ENCODE assay signal across 17 mouse cellular contexts in the genomic region with DNA sequence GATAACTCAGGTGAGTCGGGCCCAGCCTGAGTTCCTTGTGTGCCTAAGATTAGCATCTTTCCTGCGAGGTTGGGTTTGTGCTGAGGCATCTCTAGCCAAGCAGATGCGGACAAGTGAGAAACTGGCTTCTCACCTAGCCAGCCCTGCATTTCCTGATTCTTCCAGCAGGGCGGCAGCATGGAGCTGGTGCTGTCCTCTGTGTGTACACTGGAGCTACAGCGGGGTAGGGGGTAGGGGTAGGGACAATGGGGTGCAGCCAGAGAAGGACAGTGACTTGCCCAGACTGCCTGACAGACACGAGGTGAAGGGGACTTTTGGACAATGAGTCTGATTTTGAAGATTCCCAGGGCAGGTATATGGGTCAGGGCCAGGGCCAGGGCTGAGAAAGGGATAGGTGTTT.
DNase-seq lines count a peak whose midpoint lies in the region; TF ChIP-seq lines count a peak whose summit lies in the region.
"Had no signal": no experiment of that assay in that cellular context is flagged by ENCODE, and none has a peak within 500 bp of the region (broad histone marks: within the 10 kb centered on the region; RNA-seq: fewer than 3 reads in every experiment).

No protein-coding gene starts in this region.

- DNase-seq in kidney, adult 2 months, result no peak
- DNase-seq in kidney, postnatal 14 days, result no peak
- DNase-seq in lung, adult 2 months, result no peak
- no peak for DNase-seq in lung, postnatal 10 days
- no peak for DNase-seq in brain, embryonic 14.5 days (ENCODE audit: low read depth)
- DNase-seq in adrenal gland, adult 18-20 months (ENCODE audit: low spot score in 2 of 2), result no peak
- DNase-seq: adrenal gland, adult 8-10 months; cerebellum, adult 8-10 months; gastrocnemius, postnatal 10 days; kidney, adult 8-10 months; kidney, postnatal 4 days; lung, adult 18-20 months; right cerebral cortex, postnatal 14 days; thymus, postnatal 25 days had no signal

- H3K36me3 ChIP-seq in kidney, adult 2 months (ENCODE audit: control insufficient read depth, insufficient read depth, low read length), result no peaks in the 10 kb centered on the region
- no peaks in the 10 kb centered on the region for H3K36me3 ChIP-seq in ES-Bruce4 (ENCODE audit: control insufficient read depth, insufficient read depth, low read length, poor library complexity, severe bottlenecking)
- H3K36me3 ChIP-seq: neural tube, embryonic 12.5 days had no signal

- no peak overlapping the region for H3K27ac ChIP-seq in kidney, adult 2 months (ENCODE audit: insufficient read depth, low read depth, low read length)
- no peak overlapping the region for H3K27ac ChIP-seq in ES-Bruce4 (ENCODE audit: insufficient read depth, low read length)
- H3K27ac ChIP-seq: neural tube, embryonic 12.5 days had no signal

- no peak for TF ChIP-seq POLR2A in kidney, adult 2 months (IDR thresholded peaks at IDR 0.05; ENCODE audit: low read depth, low read length)
- no peak for TF ChIP-seq POLR2A in lung, adult 2 months (IDR thresholded peaks at IDR 0.05; ENCODE audit: borderline replicate concordance, extremely low read depth, low read depth, low read length)
- TF ChIP-seq POLR2A in ES-Bruce4 (IDR thresholded peaks at IDR 0.05; ENCODE audit: insufficient read depth, low read length), result no peak
- TF ChIP-seq POLR2A in brain, embryonic 14.5 days (IDR thresholded peaks at IDR 0.05; ENCODE audit: borderline replicate concordance, extremely low read depth, insufficient read depth, insufficient read length, poor library complexity, severe bottlenecking), result no peak

- no peaks in the 10 kb centered on the region for H3K9me3 ChIP-seq in ES-Bruce4 (replicated peaks; ENCODE audit: control insufficient read depth, insufficient read depth, low read length, poor library complexity, severe bottlenecking)
- H3K9me3 ChIP-seq: neural tube, embryonic 12.5 days had no signal

- TF ChIP-seq EP300 in ES-Bruce4 (IDR thresholded peaks at IDR 0.05; ENCODE audit: insufficient read depth, low read depth, low read length), result no peak

- no peaks in the 10 kb centered on the region for H3K4me1 ChIP-seq in kidney, adult 2 months (ENCODE audit: control insufficient read depth, insufficient read depth, low read length)
- no peaks in the 10 kb centered on the region for H3K4me1 ChIP-seq in lung, adult 2 months (ENCODE audit: control insufficient read depth, insufficient read depth, low read length)
- H3K4me1 ChIP-seq in ES-Bruce4 (ENCODE audit: control insufficient read depth, insufficient read depth, low read length), result no peaks in the 10 kb centered on the region
- H3K4me1 ChIP-seq: neural tube, embryonic 12.5 days had no signal

- no peak overlapping the region for H3K4me3 ChIP-seq in kidney, adult 2 months (ENCODE audit: insufficient read depth, low read depth, low read length)
- no peak overlapping the region for H3K4me3 ChIP-seq in lung, adult 2 months (replicated peaks; ENCODE audit: extremely low read depth, low read depth, low read length)
- H3K4me3 ChIP-seq in ES-Bruce4 (ENCODE audit: low read depth, low read length), result no peak overlapping the region
- H3K4me3 ChIP-seq: neural tube, embryonic 12.5 days had no signal

- 95% methylated on average over 6 of the region's 6 CpGs for WGBS in kidney, adult 2 months
- 88% methylated on average over 6 of the region's 6 CpGs for WGBS in lung, adult 2 months

- peak; percentile 29; the same call in 1 of the 2 replicates for TF ChIP-seq CTCF in kidney, adult 2 months (conservative IDR thresholded peaks at IDR 0.05; ENCODE audit: insufficient read depth, insufficient read length, low read depth, low read length)
- 0 out of 2 replicates have a peak, but pooled peaks have one; percentile 11 for TF ChIP-seq CTCF in lung, adult 2 months (IDR thresholded peaks at IDR 0.05; ENCODE audit: insufficient read depth, low read length)
- TF ChIP-seq CTCF in ES-Bruce4 (IDR thresholded peaks at IDR 0.05; ENCODE audit: low read depth, low read length), result peak; percentile 26
- TF ChIP-seq CTCF in brain, embryonic 14.5 days (IDR thresholded peaks at IDR 0.05; ENCODE audit: borderline replicate concordance, extremely low read depth, insufficient read depth, insufficient read length), result peak; percentile 31; the same call in 1 of the 2 replicates

- H3K27me3 ChIP-seq in kidney, adult 2 months (replicated peaks; ENCODE audit: control insufficient read depth, insufficient read depth, low read length), result no peaks in the 10 kb centered on the region
- no peaks in the 10 kb centered on the region for H3K27me3 ChIP-seq in ES-Bruce4 (ENCODE audit: control insufficient read depth, insufficient read depth, low read length, poor library complexity, severe bottlenecking)

- no peak overlapping the region for H3K9ac ChIP-seq in ES-Bruce4 (ENCODE audit: low read depth, poor library complexity, severe bottlenecking)
- H3K9ac ChIP-seq: hindbrain, embryonic 14.5 days; neural tube, embryonic 12.5 days had no signal
